Mouse (Mus musculus): ENCODE data around the gene Yeats2.

Gene Yeats2

GRCm38 (mm10) chr16:20169071-20169470 is 28.2 kb downstream of the Yeats2 start:
- Histone ChIP-seq H3K9me3 (ENCODE audit: low read length) (no peaks in the 10 kb centered on the region), H3K4me1 (replicated peaks; ENCODE audit: low read depth, low read length) (peaks cover 11% of the 10 kb centered on the region), H3K36me3 (ENCODE audit: insufficient read depth, low read length) (peaks cover 85% of the 10 kb centered on the region), H3K4me3 (replicated peaks; ENCODE audit: low read length) (no peak overlapping the region), H3K27me3 (ENCODE audit: insufficient read depth, low read length) (no peaks in the 10 kb centered on the region)
- TF ChIP-seq NANOG (IDR thresholded peaks at IDR 0.05; ENCODE audit: borderline replicate concordance, low read length) (no peak), POU5F1 (IDR thresholded peaks at IDR 0.05; ENCODE audit: borderline replicate concordance, low read length) (no peak), CTCF (conservative IDR thresholded peaks at IDR 0.05; ENCODE audit: low read length) (no peak)

- Histone ChIP-seq H3K36me3 (ENCODE audit: insufficient read depth, low read length) (peaks cover 85% of the 10 kb centered on the region), H3K9me3 (ENCODE audit: low read length) (no peaks in the 10 kb centered on the region), H3K4me3 (replicated peaks; ENCODE audit: low read length) (no peak overlapping the region), H3K4me1 (replicated peaks; ENCODE audit: low read depth, low read length) (peaks cover 13% of the 10 kb centered on the region), H3K27me3 (ENCODE audit: insufficient read depth, low read length) (no peaks in the 10 kb centered on the region)
- TF ChIP-seq POU5F1 (IDR thresholded peaks at IDR 0.05; ENCODE audit: borderline replicate concordance, low read length): no peak
- no peak for TF ChIP-seq CTCF (conservative IDR thresholded peaks at IDR 0.05; ENCODE audit: low read length)
- no peak for TF ChIP-seq NANOG (IDR thresholded peaks at IDR 0.05; ENCODE audit: borderline replicate concordance, low read length)
These were observed 28.7 kb downstream of the Yeats2 start for GRCm38 (mm10) chr16:20169471-20170106.

GRCm38 (mm10) chr16:20179406-20180175 is 38.7 kb downstream of the Yeats2 start:
- Histone ChIP-seq H3K9me3 (ENCODE audit: low read length) (no peaks in the 10 kb centered on the region), H3K36me3 (ENCODE audit: insufficient read depth, low read length) (peaks cover 60% of the 10 kb centered on the region), H3K27me3 (ENCODE audit: insufficient read depth, low read length) (no peaks in the 10 kb centered on the region), H3K4me1 (replicated peaks; ENCODE audit: low read depth, low read length) (peaks cover 15% of the 10 kb centered on the region), H3K4me3 (replicated peaks; ENCODE audit: low read length) (no peak overlapping the region; the same call in 1 of the 2 replicates)
- TF ChIP-seq POU5F1 (IDR thresholded peaks at IDR 0.05; ENCODE audit: borderline replicate concordance, low read length) (no peak), NANOG (IDR thresholded peaks at IDR 0.05; ENCODE audit: borderline replicate concordance, low read length) (no peak), CTCF (conservative IDR thresholded peaks at IDR 0.05; ENCODE audit: low read length) (peak; percentile 27)

- H3K4me3 ChIP-seq (replicated peaks; ENCODE audit: low read length): no peak overlapping the region
- H3K9me3 ChIP-seq (ENCODE audit: low read length): no peaks in the 10 kb centered on the region
- TF ChIP-seq CTCF (conservative IDR thresholded peaks at IDR 0.05; ENCODE audit: low read length) (peak; percentile 53), POU5F1 (IDR thresholded peaks at IDR 0.05; ENCODE audit: borderline replicate concordance, low read length) (no peak), NANOG (IDR thresholded peaks at IDR 0.05; ENCODE audit: borderline replicate concordance, low read length) (no peak)
- peaks cover 74% of the 10 kb centered on the region for H3K36me3 ChIP-seq (ENCODE audit: insufficient read depth, low read length)
- H3K27me3 ChIP-seq (ENCODE audit: insufficient read depth, low read length): no peaks in the 10 kb centered on the region
- H3K4me1 ChIP-seq (replicated peaks; ENCODE audit: low read depth, low read length): peaks cover 27% of the 10 kb centered on the region
These were observed 44.5 kb downstream of the Yeats2 start for GRCm38 (mm10) chr16:20185368-20185767.

GRCm38 (mm10) chr16:20191161-20191882 is 50.5 kb downstream of the Yeats2 start:
- no peaks in the 10 kb centered on the region for H3K9me3 ChIP-seq (ENCODE audit: low read length)
- TF ChIP-seq POU5F1 (IDR thresholded peaks at IDR 0.05; ENCODE audit: borderline replicate concordance, low read length) (peak; percentile 7; the same call in 1 of the 2 replicates), CTCF (conservative IDR thresholded peaks at IDR 0.05; ENCODE audit: low read length) (no peak), NANOG (IDR thresholded peaks at IDR 0.05; ENCODE audit: borderline replicate concordance, low read length) (peak; percentile 83)
- H3K4me1 ChIP-seq (replicated peaks; ENCODE audit: low read depth, low read length): peaks cover 48% of the 10 kb centered on the region

GRCm38 (mm10) chr16:20192043-20192442 is 51.2 kb downstream of the Yeats2 start:
- Histone ChIP-seq H3K4me3 (replicated peaks; ENCODE audit: low read length) (no peak overlapping the region), H3K27me3 (ENCODE audit: insufficient read depth, low read length) (no peaks in the 10 kb centered on the region), H3K36me3 (ENCODE audit: insufficient read depth, low read length) (peaks cover 82% of the 10 kb centered on the region), H3K9me3 (ENCODE audit: low read length) (no peaks in the 10 kb centered on the region), H3K4me1 (replicated peaks; ENCODE audit: low read depth, low read length) (peaks cover 49% of the 10 kb centered on the region)
- TF ChIP-seq POU5F1 (IDR thresholded peaks at IDR 0.05; ENCODE audit: borderline replicate concordance, low read length) (no peak), CTCF (conservative IDR thresholded peaks at IDR 0.05; ENCODE audit: low read length) (no peak), NANOG (IDR thresholded peaks at IDR 0.05; ENCODE audit: borderline replicate concordance, low read length) (no peak)

More at GRCm38 (mm10) chr16:20191161-20191882, 50.5 kb downstream of the Yeats2 start:
- Histone ChIP-seq H3K27me3 (ENCODE audit: insufficient read depth, low read length) (no peaks in the 10 kb centered on the region), H3K4me3 (replicated peaks; ENCODE audit: low read length) (no peak overlapping the region), H3K36me3 (ENCODE audit: insufficient read depth, low read length) (peaks cover 82% of the 10 kb centered on the region)

GRCm38 (mm10) chr16:20195546-20195945 is 54.7 kb downstream of the Yeats2 start:
- H3K36me3 ChIP-seq (ENCODE audit: insufficient read depth, low read length): peaks cover 81% of the 10 kb centered on the region
- H3K4me1 ChIP-seq (replicated peaks; ENCODE audit: low read depth, low read length): peaks cover 61% of the 10 kb centered on the region
- H3K4me3 ChIP-seq (replicated peaks; ENCODE audit: low read length): no peak overlapping the region
- no peaks in the 10 kb centered on the region for H3K9me3 ChIP-seq (ENCODE audit: low read length)
- no peaks in the 10 kb centered on the region for H3K27me3 ChIP-seq (ENCODE audit: insufficient read depth, low read length)
- TF ChIP-seq CTCF (conservative IDR thresholded peaks at IDR 0.05; ENCODE audit: low read length) (peak; percentile 37), NANOG (IDR thresholded peaks at IDR 0.05; ENCODE audit: borderline replicate concordance, low read length) (no peak)

- H3K9me3 ChIP-seq (ENCODE audit: low read length): no peaks in the 10 kb centered on the region
- H3K4me3 ChIP-seq (replicated peaks; ENCODE audit: low read length): no peak overlapping the region
- TF ChIP-seq CTCF (conservative IDR thresholded peaks at IDR 0.05; ENCODE audit: low read length) (no peak), POU5F1 (IDR thresholded peaks at IDR 0.05; ENCODE audit: borderline replicate concordance, low read length) (no peak), NANOG (IDR thresholded peaks at IDR 0.05; ENCODE audit: borderline replicate concordance, low read length) (no peak)
- peaks cover 88% of the 10 kb centered on the region for H3K36me3 ChIP-seq (ENCODE audit: insufficient read depth, low read length)
- peaks cover 49% of the 10 kb centered on the region for H3K4me1 ChIP-seq (replicated peaks; ENCODE audit: low read depth, low read length)
- H3K27me3 ChIP-seq (ENCODE audit: insufficient read depth, low read length): no peaks in the 10 kb centered on the region
These were observed 56.1 kb downstream of the Yeats2 start for GRCm38 (mm10) chr16:20196962-20197361.

All from E14TG2a.4 (cell line).